In the genomic region with DNA sequence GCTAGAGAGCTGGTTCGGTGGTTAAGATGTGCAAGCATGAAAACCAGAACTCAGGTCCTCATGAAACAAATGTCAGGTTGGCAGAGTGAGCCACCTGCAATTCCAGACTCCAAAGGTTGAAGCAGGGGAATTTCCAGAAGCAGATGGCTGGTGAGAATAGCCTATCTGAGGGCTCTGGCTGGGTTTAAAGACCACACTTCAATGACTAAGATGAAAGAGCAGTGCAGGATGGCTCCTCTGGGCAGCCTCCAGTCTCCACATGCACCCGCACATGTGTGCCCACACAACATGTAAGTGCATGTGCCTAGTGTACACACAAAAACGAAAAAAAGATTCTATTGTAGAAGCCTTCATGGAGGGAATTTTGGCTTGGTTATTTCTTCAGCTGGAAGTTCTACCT, we compare ENCODE assay signal across 22 mouse cellular contexts.
DNase-seq lines count a peak whose midpoint lies in the region; ATAC-seq and TF ChIP-seq lines count a peak whose summit lies in the region.
"Had no signal": no experiment of that assay in that cellular context is flagged by ENCODE, and none has a peak within 500 bp of the region (broad histone marks: within the 10 kb centered on the region; RNA-seq: fewer than 3 reads in every experiment).

No protein-coding gene starts in this region.

- H3K4me3 ChIP-seq in intestine, embryonic 15.5 days (replicated peaks) = no peak overlapping the region
- H3K4me3 ChIP-seq in intestine, embryonic 16.5 days (ENCODE audit: low read length) = no peak overlapping the region
- no peak overlapping the region for H3K4me3 ChIP-seq in intestine, postnatal 0 days (ENCODE audit: low read depth, low read length)

- no peak overlapping the region for H3K4me2 ChIP-seq in intestine, embryonic 15.5 days (replicated peaks)
- no peak overlapping the region for H3K4me2 ChIP-seq in intestine, embryonic 16.5 days (ENCODE audit: low read depth, low read length)
- H3K4me2 ChIP-seq in intestine, postnatal 0 days (replicated peaks; ENCODE audit: low read depth) = no peak overlapping the region

- no peak for TF ChIP-seq CTCF in intestine, postnatal 0 days (IDR thresholded peaks at IDR 0.05; ENCODE audit: low read depth)

- no peak overlapping the region for H3K27ac ChIP-seq in intestine, embryonic 15.5 days
- no peak overlapping the region for H3K27ac ChIP-seq in intestine, embryonic 16.5 days (ENCODE audit: low read length)
- no peak overlapping the region for H3K27ac ChIP-seq in intestine, postnatal 0 days (ENCODE audit: low read depth, low read length)

- ATAC-seq in intestine, embryonic 15.5 days = peak; percentile 55; the same call in 1 of the 2 replicates
- peak; percentile 59; the same call in 1 of the 2 replicates for ATAC-seq in intestine, embryonic 16.5 days
- ATAC-seq in intestine, postnatal 0 days = peak; percentile 74
- ATAC-seq: activated CD4-positive, CD25-positive, alpha-beta regulatory T cell, adult 4 months; CD4-positive, CD25-positive, alpha-beta regulatory T cell, adult 4 months; Patski had no signal

- intact Hi-C loops in left cerebral cortex, postnatal 36 days (cut with DNase I) = no loop called here

- no peak overlapping the region for H3K9ac ChIP-seq in intestine, embryonic 15.5 days
- no peak overlapping the region for H3K9ac ChIP-seq in intestine, embryonic 16.5 days (ENCODE audit: low read depth, low read length)
- no peak overlapping the region for H3K9ac ChIP-seq in intestine, postnatal 0 days (ENCODE audit: low read depth, low read length)

- WGBS in intestine, embryonic 15.5 days = 79% methylated on average over 3 of the region's 3 CpGs
- WGBS in intestine, embryonic 16.5 days = 81% methylated on average over 3 of the region's 3 CpGs
- 76% methylated on average over 3 of the region's 3 CpGs for WGBS in intestine, postnatal 0 days

- no peaks in the 10 kb centered on the region for H3K27me3 ChIP-seq in intestine, embryonic 15.5 days (replicated peaks)
- no peaks in the 10 kb centered on the region for H3K27me3 ChIP-seq in intestine, embryonic 16.5 days (replicated peaks; ENCODE audit: control insufficient read depth, insufficient read depth, low read length)
- H3K27me3 ChIP-seq in intestine, postnatal 0 days (replicated peaks; ENCODE audit: control insufficient read depth, insufficient read depth, low read length) = no peaks in the 10 kb centered on the region
- H3K27me3 ChIP-seq: CH12.LX, Patski had no signal

- DNase-seq in heart, adult 11 months = peak; percentile 12
- DNase-seq in heart, adult 9 months (ENCODE audit: low spot score in 2 of 2) = no peak
- DNase-seq in kidney, postnatal 36 days = no peak
- no peak for DNase-seq in left cerebral cortex, postnatal 36 days (ENCODE audit: low spot score in 2 of 2)
- DNase-seq in spleen, adult 18-20 months = no peak
- DNase-seq: adrenal gland, adult 2 months; adrenal gland, adult 8-10 months; adrenal gland, postnatal 10 days; adrenal gland, postnatal 14 days; adrenal gland, postnatal 25 days; adrenal gland, postnatal 36 days; B cell, adult 2 months; cerebellum, adult 11 months; cerebellum, adult 11-12 months had no signal

- no peaks in the 10 kb centered on the region for H3K36me3 ChIP-seq in intestine, embryonic 15.5 days
- no peaks in the 10 kb centered on the region for H3K36me3 ChIP-seq in intestine, embryonic 16.5 days (ENCODE audit: control insufficient read depth, insufficient read depth, low read length)
- H3K36me3 ChIP-seq in intestine, postnatal 0 days (ENCODE audit: control insufficient read depth, insufficient read depth) = no peaks in the 10 kb centered on the region
- H3K36me3 ChIP-seq: G1E had no signal

- H3K9me3 ChIP-seq in intestine, embryonic 15.5 days = no peaks in the 10 kb centered on the region
- H3K9me3 ChIP-seq in intestine, embryonic 16.5 days (ENCODE audit: control insufficient read depth, low read length) = no peaks in the 10 kb centered on the region
- no peaks in the 10 kb centered on the region for H3K9me3 ChIP-seq in intestine, postnatal 0 days (ENCODE audit: control insufficient read depth)
- H3K9me3 ChIP-seq: G1E had no signal

- no peaks in the 10 kb centered on the region for H3K4me1 ChIP-seq in intestine, embryonic 15.5 days (replicated peaks)
- no peaks in the 10 kb centered on the region for H3K4me1 ChIP-seq in intestine, embryonic 16.5 days (ENCODE audit: control insufficient read depth, insufficient read depth, low read length)
- no peaks in the 10 kb centered on the region for H3K4me1 ChIP-seq in intestine, postnatal 0 days (replicated peaks; ENCODE audit: control insufficient read depth, insufficient read depth, low read length)
